Mouse (Mus musculus) liver, postnatal 0 days (tissue): Measurements from ENCODE around the gene Nsd1.

Source experiments
- CTCF ChIP-seq: sonication (generic); IDR thresholded peaks from 2 replicates; pipeline ENCODE4 v1.5.1; 2016; ENCODE audit warnings: antibody characterized with exemption, low read depth
- EP300 ChIP-seq: IDR thresholded peaks from 2 replicates; pipeline ENCODE4 v1.6.1; 2016; ENCODE audit warnings: antibody characterized with exemption, low read depth, mild to moderate bottlenecking

- TF ChIP-seq CTCF: no peak
- no peak for TF ChIP-seq EP300
Measured at GRCm38 (mm10) chr13:55203740-55204139, 5.8 kb upstream of the Nsd1 start.
